Mouse (Mus musculus): ENCODE measurements around the gene Rcvrn.

DNA sequence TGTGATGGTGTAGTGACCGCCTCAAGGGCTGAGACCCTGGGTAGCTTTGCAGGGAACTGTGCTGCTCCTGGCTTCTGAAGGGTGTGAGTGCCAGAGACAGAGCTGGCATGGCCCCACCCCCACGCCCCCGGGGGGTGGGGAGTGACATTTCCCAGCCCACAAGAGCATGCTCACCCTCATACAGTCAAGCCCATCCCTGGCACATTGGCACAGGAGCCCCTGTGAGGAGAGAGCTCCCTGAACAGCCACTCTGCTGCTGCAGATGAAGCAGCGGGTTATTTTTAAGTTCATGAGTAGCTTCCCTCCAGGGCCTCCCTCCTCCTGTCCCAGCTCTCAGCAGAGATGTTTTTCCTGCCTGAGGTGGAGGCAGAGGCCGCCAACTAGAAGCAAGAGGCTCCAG, 23.0 kb upstream of the Rcvrn start:
- no peak for TF ChIP-seq GATA1 (IDR thresholded peaks at IDR 0.05; ENCODE audit: borderline replicate concordance, low read length)
- no peak for TF ChIP-seq FLI1 (IDR thresholded peaks at IDR 0.05; ENCODE audit: low read length)

All from megakaryocyte, embryonic 14.5 days (primary cell).